Mouse (Mus musculus): ENCODE measurements at regions not wholly inside any gene's neighbourhood (a gene's known extent, or its start where the extent isn't known, plus 50 kb on each side); places are given as distances from the start of the nearest gene placed in this dataset.

DNA sequence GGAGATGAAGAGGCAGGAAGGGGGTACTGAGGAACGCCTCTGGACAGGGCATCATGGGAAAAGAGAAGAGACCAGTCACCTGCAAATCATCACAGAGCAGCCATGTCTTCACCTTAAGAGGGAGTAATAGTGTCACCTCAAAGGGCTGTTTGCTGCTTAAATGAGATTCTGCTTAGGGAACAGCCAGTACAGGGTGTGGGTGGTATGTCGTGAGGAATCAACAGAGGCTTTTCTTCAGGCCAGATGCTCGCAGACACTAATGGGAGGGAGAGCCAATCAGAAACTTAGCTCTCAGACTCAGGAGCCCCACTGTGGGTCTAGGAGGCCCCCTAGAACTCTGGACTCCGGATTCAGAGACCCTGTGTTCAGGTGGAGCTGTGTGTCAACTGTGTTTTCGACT, 171.0 kb downstream of the Ajap1 start:
- TF ChIP-seq MAFK (IDR thresholded peaks at IDR 0.05; ENCODE audit: borderline replicate concordance, low read depth, low read length) (no peak), CTCF (IDR thresholded peaks at IDR 0.05 in 2 of 3, conservative IDR thresholded peaks at IDR 0.05 in 1 of 3; ENCODE audit: control insufficient read depth in 1 of 3, insufficient read depth in 1 of 3, low read depth in 2 of 3, low read length in 3 of 3, poor library complexity in 1 of 3, severe bottlenecking in 1 of 3) (no peak)
